Mouse (Mus musculus): ENCODE data around the gene Sub1. TPM values are rescaled to one million over a fixed set of nuclear protein-coding genes. Genes with fewer than 3 reads are reported as not detected.

Gene Sub1
- 575 TPM in 2 replicates for polyA plus RNA-seq (2015; fragmentation: Nextera tagmentation; extraction: Ambion mirVana)

DNA sequence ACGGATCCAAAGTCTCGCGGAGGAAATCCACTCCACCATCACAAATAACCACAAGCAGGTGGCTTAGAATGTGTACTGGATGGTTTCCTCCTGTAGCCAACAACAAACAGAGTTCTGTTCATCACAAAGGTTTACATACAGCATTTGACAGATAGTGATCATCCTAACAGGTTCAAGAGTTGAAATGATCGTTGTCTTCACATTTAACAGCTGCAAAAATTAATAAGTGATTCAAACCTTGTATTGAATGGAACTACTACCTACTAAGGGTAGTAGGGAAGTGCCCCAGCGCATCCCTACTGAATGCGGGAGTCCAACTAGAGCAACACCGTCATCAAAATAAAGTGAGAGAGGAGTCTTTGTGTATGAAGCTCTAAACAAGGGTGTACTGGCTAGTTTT, at the start of gene Sub1:
Gene Sub1, minus strand, starts transcription at position 101 of the 400 bp plus-strand sequence.
- peak within 1 kb of the TSS; percentile 79 for H3K27ac ChIP-seq (replicated peaks)
- peak within 1 kb of the TSS; percentile 82 for H3K9ac ChIP-seq (replicated peaks)
- peak within 1 kb of the TSS; percentile 77 for H3K4me3 ChIP-seq (replicated peaks)
- H3K4me2 ChIP-seq: peak within 1 kb of the TSS; percentile 48
- no peak for ATAC-seq (ENCODE audit: low FRiP score)
- no peaks in the 10 kb centered on the region for H3K9me3 ChIP-seq (replicated peaks)
- peaks cover 30% of the 10 kb centered on the region for H3K4me1 ChIP-seq
- WGBS: 91% methylated on average over 7 of the region's 7 CpGs
- H3K27me3 ChIP-seq (replicated peaks): no peaks in the 10 kb centered on the region
- H3K36me3 ChIP-seq: peaks cover 7% of the 10 kb centered on the region; the same call in 1 of the 2 replicates

GRCm38 (mm10) chr15:12040407-12040710, 43.6 kb upstream of the Sub1 start:
- WGBS: 47% methylated on average over 5 of the region's 5 CpGs
- H3K27me3 ChIP-seq (replicated peaks): no peaks in the 10 kb centered on the region
- H3K4me2 ChIP-seq: no peak overlapping the region
- peaks cover 17% of the 10 kb centered on the region for H3K4me1 ChIP-seq
- H3K4me3 ChIP-seq (replicated peaks): no peak overlapping the region
- ATAC-seq (ENCODE audit: low FRiP score): peak; percentile 16
- H3K9ac ChIP-seq (replicated peaks): no peak overlapping the region
- H3K9me3 ChIP-seq (replicated peaks): no peaks in the 10 kb centered on the region
- H3K36me3 ChIP-seq: no peaks in the 10 kb centered on the region
- H3K27ac ChIP-seq (replicated peaks): peak overlapping the region; percentile 78

DNA sequence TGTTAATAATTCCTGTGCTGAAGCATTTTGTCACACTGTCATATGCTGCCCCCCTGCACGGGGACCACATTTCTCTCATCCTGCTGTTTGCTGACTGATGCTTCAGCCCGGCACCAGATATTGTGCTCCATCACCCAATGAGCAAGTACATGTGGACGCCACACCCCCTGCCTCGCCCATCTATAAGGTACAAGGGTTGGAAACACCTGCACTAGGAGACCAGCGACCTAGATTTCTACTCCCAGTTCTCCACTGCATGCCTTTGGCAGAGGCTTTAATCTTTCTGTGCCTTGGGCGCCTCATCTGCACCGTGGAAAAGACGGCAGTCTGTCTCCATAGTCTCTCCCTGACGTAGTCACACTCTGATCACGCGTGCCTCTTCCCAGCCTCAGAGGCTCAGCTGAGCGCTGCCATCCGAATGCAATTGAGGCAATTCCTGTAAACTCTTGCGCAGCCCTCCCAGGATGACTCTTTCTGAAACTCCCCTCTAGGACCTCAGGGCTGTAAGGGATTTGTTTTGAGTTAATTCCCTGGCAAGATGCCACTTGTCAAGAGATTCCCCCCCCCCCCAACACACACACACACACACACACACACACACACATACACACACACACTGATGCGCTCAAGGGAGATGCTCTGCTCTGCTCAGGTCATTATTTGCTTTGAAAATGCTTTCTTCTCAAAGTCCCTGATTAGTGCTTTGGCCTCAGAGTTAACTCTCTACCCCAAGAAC, 43.1 kb upstream of the Sub1 start:
- no peak overlapping the region for H3K9ac ChIP-seq (replicated peaks)

GRCm38 (mm10) chr15:12039256-12039655, 42.5 kb upstream of the Sub1 start:
- Histone ChIP-seq H3K27me3 (replicated peaks) (no peaks in the 10 kb centered on the region), H3K9ac (replicated peaks) (no peak overlapping the region), H3K36me3 (no peaks in the 10 kb centered on the region), H3K4me3 (replicated peaks) (no peak overlapping the region), H3K4me2 (peak overlapping the region; percentile 36), H3K4me1 (peaks cover 17% of the 10 kb centered on the region), H3K27ac (replicated peaks) (peak overlapping the region; percentile 78), H3K9me3 (replicated peaks) (no peaks in the 10 kb centered on the region)
- 31% methylated on average over 10 of the region's 10 CpGs for WGBS
- ATAC-seq (ENCODE audit: low FRiP score): peak; percentile 65

More for the DNA sequence above, 43.1 kb upstream of the Sub1 start:
- H3K4me3 ChIP-seq (replicated peaks): no peak overlapping the region
- WGBS: 34% methylated on average over 15 of the region's 15 CpGs
- peak overlapping the region; percentile 78 for H3K27ac ChIP-seq (replicated peaks)
- H3K4me1 ChIP-seq: peaks cover 17% of the 10 kb centered on the region
- no peaks in the 10 kb centered on the region for H3K9me3 ChIP-seq (replicated peaks)
- peak; percentile 86 for ATAC-seq (ENCODE audit: low FRiP score)
- H3K27me3 ChIP-seq (replicated peaks): no peaks in the 10 kb centered on the region
- peak overlapping the region; percentile 36 for H3K4me2 ChIP-seq
- no peaks in the 10 kb centered on the region for H3K36me3 ChIP-seq

- Histone ChIP-seq H3K27me3 (replicated peaks) (no peaks in the 10 kb centered on the region), H3K27ac (replicated peaks) (0 out of 2 replicates have a peak overlapping the region, but pooled peaks have one; percentile 78), H3K4me3 (replicated peaks) (no peak overlapping the region), H3K36me3 (no peaks in the 10 kb centered on the region), H3K4me1 (peaks cover 17% of the 10 kb centered on the region), H3K4me2 (no peak overlapping the region), H3K9ac (replicated peaks) (no peak overlapping the region), H3K9me3 (replicated peaks) (no peaks in the 10 kb centered on the region)
- 77% methylated on average over 10 of the region's 10 CpGs for WGBS
- ATAC-seq (ENCODE audit: low FRiP score): no peak
Observed at GRCm38 (mm10) chr15:12037866-12038625, 41.3 kb upstream of the Sub1 start.

GRCm38 (mm10) chr15:12037217-12037616, 40.4 kb upstream of the Sub1 start:
- Histone ChIP-seq H3K36me3 (no peaks in the 10 kb centered on the region), H3K4me2 (no peak overlapping the region), H3K27me3 (replicated peaks) (no peaks in the 10 kb centered on the region), H3K4me1 (peaks cover 17% of the 10 kb centered on the region), H3K9me3 (replicated peaks) (no peaks in the 10 kb centered on the region), H3K4me3 (replicated peaks) (no peak overlapping the region), H3K9ac (replicated peaks) (no peak overlapping the region), H3K27ac (replicated peaks) (no peak overlapping the region)
- 66% methylated on average over 7 of the region's 7 CpGs for WGBS
- no peak for ATAC-seq (ENCODE audit: low FRiP score)

DNA sequence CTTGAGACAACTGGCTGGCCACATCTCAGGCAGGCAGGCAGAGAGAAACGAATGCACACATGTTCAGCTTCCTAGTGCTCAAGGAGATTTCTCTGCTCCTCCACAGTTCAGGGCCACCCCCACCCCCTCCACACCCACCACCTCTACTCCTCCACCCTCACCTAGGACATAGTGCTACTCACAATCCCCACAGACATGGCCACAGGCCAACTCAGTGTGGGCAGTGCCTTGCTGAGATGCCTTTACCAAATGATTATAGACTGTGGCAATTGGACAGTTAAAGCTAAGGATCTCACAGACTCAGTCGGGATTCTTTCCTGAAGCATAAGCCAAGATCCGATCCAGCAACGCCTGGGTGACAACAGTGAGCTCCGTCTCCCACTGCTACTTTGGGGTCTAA, 39.9 kb upstream of the Sub1 start:
- no peak overlapping the region for H3K4me2 ChIP-seq
- WGBS: 81% methylated on average over 5 of the region's 5 CpGs
- ATAC-seq (ENCODE audit: low FRiP score): no peak

GRCm38 (mm10) chr15:12034317-12034716, 37.5 kb upstream of the Sub1 start:
- H3K9me3 ChIP-seq (replicated peaks): no peaks in the 10 kb centered on the region
- no peak for ATAC-seq (ENCODE audit: low FRiP score)
- H3K4me1 ChIP-seq: peaks cover 4% of the 10 kb centered on the region
- no peak overlapping the region for H3K27ac ChIP-seq (replicated peaks)
- H3K27me3 ChIP-seq (replicated peaks): no peaks in the 10 kb centered on the region
- H3K36me3 ChIP-seq: no peaks in the 10 kb centered on the region
- H3K9ac ChIP-seq (replicated peaks): no peak overlapping the region
- WGBS: 92% methylated on average over 4 of the region's 4 CpGs
- H3K4me2 ChIP-seq: no peak overlapping the region
- H3K4me3 ChIP-seq (replicated peaks): no peak overlapping the region

More for the DNA sequence above, 39.9 kb upstream of the Sub1 start:
- Histone ChIP-seq H3K27me3 (replicated peaks) (no peaks in the 10 kb centered on the region), H3K9ac (replicated peaks) (no peak overlapping the region), H3K9me3 (replicated peaks) (no peaks in the 10 kb centered on the region), H3K4me1 (peaks cover 17% of the 10 kb centered on the region), H3K27ac (replicated peaks) (no peak overlapping the region), H3K4me3 (replicated peaks) (no peak overlapping the region), H3K36me3 (no peaks in the 10 kb centered on the region)

GRCm38 (mm10) chr15:12033155-12033554, 36.4 kb upstream of the Sub1 start:
- Histone ChIP-seq H3K27me3 (replicated peaks) (no peaks in the 10 kb centered on the region), H3K27ac (replicated peaks) (no peak overlapping the region), H3K9ac (replicated peaks) (no peak overlapping the region), H3K36me3 (no peaks in the 10 kb centered on the region), H3K4me3 (replicated peaks) (no peak overlapping the region), H3K4me1 (no peaks in the 10 kb centered on the region), H3K4me2 (no peak overlapping the region), H3K9me3 (replicated peaks) (no peaks in the 10 kb centered on the region)
- no peak for ATAC-seq (ENCODE audit: low FRiP score)

- Histone ChIP-seq H3K4me3 (replicated peaks) (no peak overlapping the region), H3K27me3 (replicated peaks) (no peaks in the 10 kb centered on the region), H3K9ac (replicated peaks) (no peak overlapping the region), H3K36me3 (no peaks in the 10 kb centered on the region), H3K9me3 (replicated peaks) (no peaks in the 10 kb centered on the region), H3K27ac (replicated peaks) (no peak overlapping the region), H3K4me2 (no peak overlapping the region), H3K4me1 (no peaks in the 10 kb centered on the region)
- WGBS: 78% methylated on average over 3 of the region's 3 CpGs
- ATAC-seq (ENCODE audit: low FRiP score): no peak
Observed at GRCm38 (mm10) chr15:12032512-12032911, 35.7 kb upstream of the Sub1 start.

DNA sequence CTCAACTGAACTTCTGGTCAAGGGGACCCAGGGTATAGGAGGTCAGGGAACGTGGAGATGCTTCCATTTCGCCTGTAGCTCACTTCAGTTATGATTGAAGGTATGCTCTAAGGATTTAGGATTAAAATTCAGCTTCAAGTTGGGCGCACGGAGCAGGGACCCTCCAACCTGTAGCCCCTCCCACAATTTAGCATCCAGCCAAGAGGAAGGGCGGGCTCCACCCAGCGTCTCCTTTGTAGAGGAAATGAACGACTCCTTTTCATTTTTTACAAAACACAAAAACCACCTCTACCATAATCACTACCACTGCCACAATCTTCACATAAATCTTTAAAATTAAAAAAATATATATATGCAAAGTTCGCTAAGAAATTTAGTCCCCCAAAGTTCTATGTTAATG, 35.1 kb upstream of the Sub1 start:
- Histone ChIP-seq H3K27ac (replicated peaks) (no peak overlapping the region), H3K9me3 (replicated peaks) (no peaks in the 10 kb centered on the region), H3K36me3 (no peaks in the 10 kb centered on the region), H3K4me2 (no peak overlapping the region), H3K9ac (replicated peaks) (no peak overlapping the region), H3K27me3 (replicated peaks) (no peaks in the 10 kb centered on the region), H3K4me3 (replicated peaks) (no peak overlapping the region), H3K4me1 (no peaks in the 10 kb centered on the region)
- no peak for ATAC-seq (ENCODE audit: low FRiP score)
- 91% methylated on average over 8 of the region's 8 CpGs for WGBS

DNA sequence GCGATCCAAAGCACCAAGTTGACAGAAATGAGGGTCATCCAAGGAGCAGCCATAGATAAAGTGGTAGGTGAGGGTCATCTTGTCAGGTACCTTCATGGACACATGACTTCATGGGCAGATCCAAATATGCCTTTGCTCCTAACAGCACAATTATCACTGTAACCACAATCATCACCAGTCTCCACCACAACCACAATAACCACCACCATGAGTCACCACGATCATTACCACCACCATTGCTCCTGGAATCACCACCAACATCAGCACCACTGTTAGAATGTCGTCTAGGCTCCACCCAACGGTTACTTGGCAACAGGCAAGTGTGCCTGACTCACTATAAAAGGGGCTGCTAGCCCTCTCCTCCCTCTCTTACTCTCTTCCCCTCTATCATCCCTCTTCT, 33.4 kb upstream of the Sub1 start:
- Histone ChIP-seq H3K27ac (replicated peaks) (no peak overlapping the region), H3K9ac (replicated peaks) (no peak overlapping the region), H3K36me3 (no peaks in the 10 kb centered on the region), H3K9me3 (replicated peaks) (no peaks in the 10 kb centered on the region), H3K27me3 (replicated peaks) (no peaks in the 10 kb centered on the region), H3K4me3 (replicated peaks) (no peak overlapping the region), H3K4me1 (no peaks in the 10 kb centered on the region), H3K4me2 (no peak overlapping the region)
- no peak for ATAC-seq (ENCODE audit: low FRiP score)
- WGBS: 73% methylated on average over 4 of the region's 4 CpGs
